Mouse (Mus musculus) limb, embryonic 14.5 days (tissue): ENCODE measurements around the gene Car6. TPM values are rescaled to one million over a fixed set of nuclear protein-coding genes. Genes with fewer than 3 reads are reported as not detected.

Experiments
- ATAC-seq: fragments of 200-750 bp; cut with Nextera tagmentation; 2 replicates; pipeline ENCODE4 v1.8.0; 2017; ENCODE audit warnings: low read depth, moderate number of reproducible peaks, moderate TSS enrichment; ENCODE audit not compliant: low FRiP score
- DNase-seq: peaks from one replicate; pipeline ENCODE4 v3.0.0-alpha.2; 2015; ENCODE audit warnings: low spot score
- H3K27ac ChIP-seq: fragments of 300-500 bp; sonication (generic); replicated peaks from 2 replicates; pipeline ENCODE4 v1.5.1; 2014; ENCODE audit warnings: low read depth, mild to moderate bottlenecking, low read length, moderate library complexity, mixed read lengths
- H3K27me3 ChIP-seq: fragments of 300-500 bp; sonication (generic); 2 replicates; pipeline ENCODE4 v1.6.1; 2014; ENCODE audit warnings: low read length, mixed read lengths; ENCODE audit not compliant: control insufficient read depth, insufficient read depth
- H3K36me3 ChIP-seq: fragments of 300-500 bp; sonication (generic); 2 replicates; pipeline ENCODE4 v1.6.1; 2014; ENCODE audit warnings: mild to moderate bottlenecking, low read length, moderate library complexity, mixed read lengths; ENCODE audit not compliant: control insufficient read depth, insufficient read depth
- H3K4me1 ChIP-seq: fragments of 300-500 bp; sonication (generic); 2 replicates; pipeline ENCODE4 v1.6.1; 2014; ENCODE audit warnings: antibody characterized with exemption, low read length, mixed read lengths; ENCODE audit not compliant: control insufficient read depth, insufficient read depth
- H3K4me2 ChIP-seq: fragments of 300-500 bp; sonication (generic); replicated peaks from 2 replicates; pipeline ENCODE4 v1.6.1; 2014; ENCODE audit warnings: low read depth, mild to moderate bottlenecking, low read length, moderate library complexity; ENCODE audit not compliant: severe bottlenecking
- H3K4me3 ChIP-seq: fragments of 300-500 bp; sonication (generic); replicated peaks from 2 replicates; pipeline ENCODE4 v1.5.1; 2014; ENCODE audit warnings: low read length
- H3K9ac ChIP-seq: fragments of 300-500 bp; sonication (generic); 2 replicates; pipeline ENCODE4 v1.6.1; 2014; ENCODE audit warnings: mild to moderate bottlenecking, low read depth, low read length, moderate library complexity; ENCODE audit not compliant: severe bottlenecking
- H3K9me3 ChIP-seq: fragments of 300-500 bp; sonication (generic); 2 replicates; pipeline ENCODE4 v1.6.1; 2016; ENCODE audit warnings: low read length; ENCODE audit not compliant: control insufficient read depth
- POLR2A ChIP-seq: fragments of 200-500 bp; IDR thresholded peaks from 2 replicates; pipeline ENCODE4 v1.8.0; 2012; ENCODE audit warnings: inconsistent platforms, mild to moderate bottlenecking, moderate library complexity, borderline replicate concordance; ENCODE audit not compliant: insufficient read depth, insufficient read length; ENCODE audit errors: extremely low read depth
- WGBS: fragments of 180-500 bp; shearing (Covaris S2); extraction: QIAGEN DNeasy Blood & Tissue Kit; methylation state at CpG from one replicate; pipeline ENCODE4 v1.1.7; 2014; 5-methylcytosine and 5-hydroxymethylcytosine counted together
- polyA plus RNA-seq, 2 experiments: library from polyadenylated mRNA; depleted of rRNA in 1 of 2; stranded (reverse) in 1 of 2; unstranded in 1 of 2; fragments of >200 nt; fragmentation: Nextera tagmentation in 1 of 2; extraction: Ambion mirVana in 1 of 2; gene quantifications; 2 replicates each; pipeline versions ENCODE4 v1.2.1 to v1.2.3; 2012 to 2014

Car6 gene
- polyA plus RNA-seq, 2 experiments, result 0.26 TPM; not detected in 1

DNA sequence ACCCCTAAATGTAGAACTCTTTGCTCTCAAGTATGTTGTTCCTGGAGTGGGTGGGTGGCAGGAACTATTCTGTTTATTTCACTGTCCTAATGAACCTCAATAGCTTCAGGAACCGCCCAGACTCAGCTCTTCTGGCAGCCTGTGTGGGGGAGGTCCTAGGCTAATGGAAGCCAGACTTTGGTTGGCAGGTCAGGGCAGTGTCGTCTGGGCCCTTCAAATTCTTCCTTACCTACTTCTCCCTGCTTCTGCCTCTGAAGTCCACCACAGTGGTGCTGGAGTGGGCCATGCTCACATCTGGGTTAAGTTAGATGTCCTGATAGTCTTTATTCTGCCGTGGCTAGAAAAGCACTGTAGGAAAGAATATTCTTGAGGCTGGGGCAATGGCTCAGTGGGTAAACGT, 23.0 kb downstream of the Car6 start:
- WGBS, result 15% methylated on average over 4 of the region's 4 CpGs
- no peak for DNase-seq
- H3K36me3 ChIP-seq, result no peaks in the 10 kb centered on the region

GRCm38 (mm10) chr4:150177122-150177521, 24.0 kb downstream of the Car6 start:
- no peak for ATAC-seq

More for the DNA sequence above, 23.0 kb downstream of the Car6 start:
- Histone ChIP-seq H3K27ac (no peak overlapping the region), H3K4me1 (no peaks in the 10 kb centered on the region; the same call in 1 of the 2 replicates), H3K4me3 (no peak overlapping the region), H3K9ac (no peak overlapping the region), H3K9me3 (no peaks in the 10 kb centered on the region), H3K4me2 (no peak overlapping the region), H3K27me3 (no peaks in the 10 kb centered on the region)
- 0 out of 2 replicates have a peak, but pooled peaks have one; percentile 37 for ATAC-seq
- no peak for TF ChIP-seq POLR2A

GRCm38 (mm10) chr4:150176535-150176934, 24.6 kb downstream of the Car6 start:
- no peaks in the 10 kb centered on the region for H3K9me3 ChIP-seq
- H3K4me2 ChIP-seq, result peak overlapping the region; percentile 32
- no peak for TF ChIP-seq POLR2A
- no peak overlapping the region for H3K27ac ChIP-seq
- H3K4me3 ChIP-seq, result no peak overlapping the region
- no peaks in the 10 kb centered on the region for H3K36me3 ChIP-seq
- WGBS, result 3% methylated on average over 7 of the region's 7 CpGs
- H3K27me3 ChIP-seq, result no peaks in the 10 kb centered on the region
- no peaks in the 10 kb centered on the region; the same call in 1 of the 2 replicates for H3K4me1 ChIP-seq
- no peak overlapping the region for H3K9ac ChIP-seq
- ATAC-seq (peak; percentile 60; the same call in 1 of the 2 replicates), DNase-seq (peak; percentile 35)

More at GRCm38 (mm10) chr4:150177122-150177521, 24.0 kb downstream of the Car6 start:
- Histone ChIP-seq H3K36me3 (no peaks in the 10 kb centered on the region), H3K9me3 (no peaks in the 10 kb centered on the region), H3K4me1 (no peaks in the 10 kb centered on the region; the same call in 1 of the 2 replicates), H3K27me3 (no peaks in the 10 kb centered on the region), H3K9ac (no peak overlapping the region), H3K4me3 (no peak overlapping the region), H3K4me2 (no peak overlapping the region), H3K27ac (no peak overlapping the region)
- WGBS, result 76% methylated on average over 8 of the region's 8 CpGs
- DNase-seq, result no peak
- no peak for TF ChIP-seq POLR2A

GRCm38 (mm10) chr4:150174027-150174426, 27.1 kb downstream of the Car6 start:
- no peak overlapping the region for H3K4me3 ChIP-seq
- DNase-seq (no peak), ATAC-seq (no peak)
- no peaks in the 10 kb centered on the region; the same call in 1 of the 2 replicates for H3K4me1 ChIP-seq
- H3K9ac ChIP-seq, result no peak overlapping the region
- H3K27ac ChIP-seq, result no peak overlapping the region
- no peaks in the 10 kb centered on the region for H3K36me3 ChIP-seq
- WGBS, result 91% methylated on average over 14 of the region's 14 CpGs
- H3K9me3 ChIP-seq, result no peaks in the 10 kb centered on the region
- H3K4me2 ChIP-seq, result no peak overlapping the region
- no peak for TF ChIP-seq POLR2A
- no peaks in the 10 kb centered on the region for H3K27me3 ChIP-seq

DNA sequence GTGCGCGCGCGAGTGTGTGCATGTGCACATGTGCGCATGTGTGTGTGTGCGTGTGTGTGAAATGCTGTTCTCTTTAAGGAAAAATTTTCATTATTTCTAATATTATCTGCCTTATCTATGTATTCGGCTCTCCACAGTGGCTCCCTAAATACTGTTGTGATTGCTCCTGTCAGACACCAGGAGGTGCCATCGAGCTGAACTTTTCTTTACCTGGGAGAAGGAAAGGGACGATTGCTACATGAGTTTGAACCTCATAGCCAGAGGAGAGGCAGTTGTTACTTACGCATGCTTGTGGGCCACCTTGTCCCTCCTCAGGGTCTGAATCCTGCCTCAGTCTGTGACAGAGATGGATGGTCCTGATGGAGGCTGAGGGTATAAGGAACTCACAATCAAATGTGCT, 27.9 kb downstream of the Car6 start:
- no peaks in the 10 kb centered on the region for H3K36me3 ChIP-seq
- no peaks in the 10 kb centered on the region; the same call in 1 of the 2 replicates for H3K4me1 ChIP-seq
- H3K9ac ChIP-seq, result no peak overlapping the region
- TF ChIP-seq POLR2A, result no peak
- no peaks in the 10 kb centered on the region for H3K9me3 ChIP-seq
- DNase-seq (no peak), ATAC-seq (no peak)
- no peak overlapping the region for H3K4me3 ChIP-seq
- H3K27ac ChIP-seq, result no peak overlapping the region
- 62% methylated on average over 10 of the region's 10 CpGs for WGBS
- no peaks in the 10 kb centered on the region for H3K27me3 ChIP-seq
- no peak overlapping the region for H3K4me2 ChIP-seq

- Histone ChIP-seq H3K4me2 (no peak overlapping the region), H3K4me1 (no peaks in the 10 kb centered on the region), H3K36me3 (no peaks in the 10 kb centered on the region), H3K9ac (no peak overlapping the region), H3K4me3 (no peak overlapping the region), H3K27me3 (no peaks in the 10 kb centered on the region), H3K27ac (no peak overlapping the region), H3K9me3 (no peaks in the 10 kb centered on the region)
- no peak for TF ChIP-seq POLR2A
- WGBS, result 73% methylated on average over 8 of the region's 8 CpGs
- no peak for ATAC-seq
- DNase-seq, result no peak
Observed at GRCm38 (mm10) chr4:150172107-150172506, 29.0 kb downstream of the Car6 start.
